Comparison of ENCODE assay signal across 13 mouse cellular contexts in the genomic region with DNA sequence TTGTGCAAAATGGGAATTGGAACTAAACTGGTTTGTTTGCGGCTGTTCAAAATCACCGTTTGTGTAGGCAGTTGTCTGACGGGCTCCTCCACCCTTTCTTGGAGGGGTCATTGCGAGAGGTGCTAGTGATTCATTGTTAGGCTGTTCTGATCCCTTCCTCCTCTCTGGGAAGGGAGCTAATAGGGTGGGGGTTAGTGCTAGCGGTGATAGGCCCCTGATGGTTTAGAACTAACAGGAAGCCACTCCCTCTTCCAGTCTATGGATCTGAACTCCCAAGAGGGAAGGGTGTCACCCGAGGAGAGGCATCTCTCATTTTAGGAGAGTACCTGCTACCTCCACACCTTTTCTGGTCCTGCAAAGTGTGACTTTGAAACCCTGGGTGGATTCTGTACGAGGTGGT. TPM values are rescaled to one million over a fixed set of nuclear protein-coding genes. Genes with fewer than 3 reads are reported as not detected.
DNase-seq lines count a peak whose midpoint lies in the region; ATAC-seq lines count a peak whose summit lies in the region.
"Had no signal": no experiment of that assay in that cellular context is flagged by ENCODE, and none has a peak within 500 bp of the region (broad histone marks: within the 10 kb centered on the region; RNA-seq: fewer than 3 reads in every experiment).

No protein-coding gene starts in this region.

- WGBS in limb, embryonic 13.5 days: 25% methylated on average over 7 of the region's 7 CpGs
- WGBS in limb, embryonic 10.5 days: 26% methylated on average over 7 of the region's 7 CpGs
- WGBS in forebrain, embryonic 12.5 days: 40% methylated on average over 7 of the region's 7 CpGs
- WGBS in hindbrain, embryonic 15.5 days: 46% methylated on average over 7 of the region's 7 CpGs
- 35% methylated on average over 7 of the region's 7 CpGs for WGBS in stomach, embryonic 15.5 days

- ATAC-seq in limb, embryonic 13.5 days (ENCODE audit: low FRiP score, low read depth): no peak
- no peak for ATAC-seq in forebrain, embryonic 12.5 days (ENCODE audit: low FRiP score)
- ATAC-seq in hindbrain, embryonic 15.5 days (ENCODE audit: low FRiP score, low read depth): no peak
- ATAC-seq in stomach, embryonic 15.5 days (ENCODE audit: insufficient read depth, low FRiP score, low read depth): no peak
- ATAC-seq in monocyte, adult 5-6 weeks (replicated peaks; ENCODE audit: insufficient number of reproducible peaks, low FRiP score, low TSS enrichment, poor library complexity, severe bottlenecking): no peak
- ATAC-seq: activated CD4-positive, CD25-positive, alpha-beta regulatory T cell, adult 4 months; inflammation-experienced regulatory T-cells, adult 6 months had no signal

- peaks cover 64% of the 10 kb centered on the region for H3K27me3 ChIP-seq in limb, embryonic 13.5 days
- H3K27me3 ChIP-seq in limb, embryonic 10.5 days (ENCODE audit: low read depth, poor library complexity, severe bottlenecking): peaks cover 69% of the 10 kb centered on the region
- peaks cover 51% of the 10 kb centered on the region for H3K27me3 ChIP-seq in forebrain, embryonic 12.5 days
- peaks cover 6% of the 10 kb centered on the region for H3K27me3 ChIP-seq in hindbrain, embryonic 15.5 days
- H3K27me3 ChIP-seq in stomach, embryonic 15.5 days (replicated peaks): peaks cover 26% of the 10 kb centered on the region

- H3K4me1 ChIP-seq in limb, embryonic 13.5 days: peaks cover 35% of the 10 kb centered on the region
- peaks cover 26% of the 10 kb centered on the region for H3K4me1 ChIP-seq in limb, embryonic 10.5 days
- H3K4me1 ChIP-seq in forebrain, embryonic 12.5 days: peaks cover 21% of the 10 kb centered on the region
- H3K4me1 ChIP-seq in hindbrain, embryonic 15.5 days (replicated peaks): peaks cover 17% of the 10 kb centered on the region; the same call in 1 of the 2 replicates
- peaks cover 17% of the 10 kb centered on the region; the same call in 1 of the 2 replicates for H3K4me1 ChIP-seq in stomach, embryonic 15.5 days

- H3K36me3 ChIP-seq in limb, embryonic 13.5 days: no peaks in the 10 kb centered on the region
- no peaks in the 10 kb centered on the region for H3K36me3 ChIP-seq in limb, embryonic 10.5 days
- no peaks in the 10 kb centered on the region for H3K36me3 ChIP-seq in forebrain, embryonic 12.5 days (replicated peaks)
- no peaks in the 10 kb centered on the region for H3K36me3 ChIP-seq in hindbrain, embryonic 15.5 days
- no peaks in the 10 kb centered on the region for H3K36me3 ChIP-seq in stomach, embryonic 15.5 days

- no peak overlapping the region for H3K9ac ChIP-seq in limb, embryonic 13.5 days
- H3K9ac ChIP-seq in forebrain, embryonic 12.5 days: no peak overlapping the region
- no peak overlapping the region for H3K9ac ChIP-seq in hindbrain, embryonic 15.5 days
- H3K9ac ChIP-seq in stomach, embryonic 15.5 days: no peak overlapping the region

- no peaks in the 10 kb centered on the region for H3K9me3 ChIP-seq in limb, embryonic 13.5 days
- H3K9me3 ChIP-seq in limb, embryonic 10.5 days (replicated peaks): no peaks in the 10 kb centered on the region
- H3K9me3 ChIP-seq in forebrain, embryonic 12.5 days: no peaks in the 10 kb centered on the region
- no peaks in the 10 kb centered on the region for H3K9me3 ChIP-seq in hindbrain, embryonic 15.5 days
- no peaks in the 10 kb centered on the region for H3K9me3 ChIP-seq in stomach, embryonic 15.5 days

- H3K4me2 ChIP-seq in limb, embryonic 13.5 days (replicated peaks): peak overlapping the region; percentile 95; the same call in 1 of the 2 replicates
- peak overlapping the region; percentile 94; the same call in 1 of the 2 replicates for H3K4me2 ChIP-seq in forebrain, embryonic 12.5 days
- peak overlapping the region; percentile 82 for H3K4me2 ChIP-seq in hindbrain, embryonic 15.5 days
- peak overlapping the region; percentile 96 for H3K4me2 ChIP-seq in stomach, embryonic 15.5 days

- DNase-seq in limb, embryonic 10.5 days (ENCODE audit: low spot score): no peak
- DNase-seq in adrenal gland, postnatal 10 days: no peak
- DNase-seq: gastrocnemius, postnatal 25 days; lung, adult 18-20 months; thymus, postnatal 36 days had no signal

- H3K27ac ChIP-seq in limb, embryonic 13.5 days: no peak overlapping the region
- no peak overlapping the region for H3K27ac ChIP-seq in limb, embryonic 10.5 days
- no peak overlapping the region for H3K27ac ChIP-seq in forebrain, embryonic 12.5 days
- H3K27ac ChIP-seq in hindbrain, embryonic 15.5 days (replicated peaks): no peak overlapping the region
- H3K27ac ChIP-seq in stomach, embryonic 15.5 days: no peak overlapping the region

- no peak overlapping the region for H3K4me3 ChIP-seq in limb, embryonic 13.5 days
- no peak overlapping the region for H3K4me3 ChIP-seq in limb, embryonic 10.5 days
- 0 out of 2 replicates have a peak overlapping the region, but pooled peaks have one; percentile 61 for H3K4me3 ChIP-seq in forebrain, embryonic 12.5 days (replicated peaks)
- H3K4me3 ChIP-seq in hindbrain, embryonic 15.5 days: peak overlapping the region; percentile 50
- no peak overlapping the region; the same call in 1 of the 2 replicates for H3K4me3 ChIP-seq in stomach, embryonic 15.5 days (replicated peaks)
- H3K4me3 ChIP-seq: erythroblast, embryonic 14.5 days had no signal

RNA-seq across cellular contexts. Expression of gene Nfe2l3, which starts 1.8 kb away (rescaled TPM):
- polyA plus RNA-seq in limb, embryonic 13.5 days (2015; fragmentation: Nextera tagmentation; extraction: Ambion mirVana): 1.6 and 1.9 TPM in 2 replicates
- 0.39 and 0.56 TPM in 2 replicates for polyA plus RNA-seq in limb, embryonic 10.5 days (2016; fragmentation: Nextera tagmentation; extraction: Ambion mirVana)
- 2.2 and 2.3 TPM in 2 replicates for polyA plus RNA-seq in forebrain, embryonic 12.5 days (2016; fragmentation: Nextera tagmentation; extraction: Ambion mirVana)
- 7.4 and 7.5 TPM in 2 replicates for polyA plus RNA-seq in hindbrain, embryonic 15.5 days (2015; fragmentation: Nextera tagmentation; extraction: Ambion mirVana)
- polyA plus RNA-seq in stomach, embryonic 15.5 days (2015; fragmentation: Nextera tagmentation; extraction: Ambion mirVana): 6.8 and 9.4 TPM in 2 replicates
- total RNA-seq in monocyte, adult 5-6 weeks (2017): 0.10 to 0.68 TPM in 2 of 3 replicates, not detected in the other
- total RNA-seq in adrenal gland, postnatal 10 days (2021): 1 to 10 TPM in 1 of 2 experiments, under 1 TPM in 1; 0.75 to 1.1 TPM
- total RNA-seq: gastrocnemius, postnatal 25 days had no signal
- polyA plus RNA-seq: erythroblast, embryonic 14.5 days had no signal

RNA-seq across cellular contexts. Expression of gene Hnrnpa2b1, which starts 35.4 kb away (rescaled TPM):
- polyA plus RNA-seq in limb, embryonic 13.5 days (2015; fragmentation: Nextera tagmentation; extraction: Ambion mirVana): 2,108 and 2,149 TPM in 2 replicates
- polyA plus RNA-seq in limb, embryonic 10.5 days (2016; fragmentation: Nextera tagmentation; extraction: Ambion mirVana): 1,996 and 2,303 TPM in 2 replicates
- 2,862 and 3,130 TPM in 2 replicates for polyA plus RNA-seq in forebrain, embryonic 12.5 days (2016; fragmentation: Nextera tagmentation; extraction: Ambion mirVana)
- 1,277 and 1,313 TPM in 2 replicates for polyA plus RNA-seq in hindbrain, embryonic 15.5 days (2015; fragmentation: Nextera tagmentation; extraction: Ambion mirVana)
- 1,728 and 1,813 TPM in 2 replicates for polyA plus RNA-seq in stomach, embryonic 15.5 days (2015; fragmentation: Nextera tagmentation; extraction: Ambion mirVana)
- total RNA-seq in monocyte, adult 5-6 weeks (2017): 1,501 to 2,313 TPM (median 1,630 TPM) in 3 replicates
- 100 to 1,000 TPM; 559 to 669 TPM for total RNA-seq in adrenal gland, postnatal 10 days (2021)

RNA-seq across cellular contexts. Expression of gene Cbx3, which starts 35.9 kb away (rescaled TPM):
- polyA plus RNA-seq in limb, embryonic 13.5 days (2015; fragmentation: Nextera tagmentation; extraction: Ambion mirVana): 532 and 550 TPM in 2 replicates
- polyA plus RNA-seq in limb, embryonic 10.5 days (2016; fragmentation: Nextera tagmentation; extraction: Ambion mirVana): 639 and 665 TPM in 2 replicates
- 719 and 759 TPM in 2 replicates for polyA plus RNA-seq in forebrain, embryonic 12.5 days (2016; fragmentation: Nextera tagmentation; extraction: Ambion mirVana)
- 335 and 378 TPM in 2 replicates for polyA plus RNA-seq in hindbrain, embryonic 15.5 days (2015; fragmentation: Nextera tagmentation; extraction: Ambion mirVana)
- polyA plus RNA-seq in stomach, embryonic 15.5 days (2015; fragmentation: Nextera tagmentation; extraction: Ambion mirVana): 410 and 426 TPM in 2 replicates
- total RNA-seq in monocyte, adult 5-6 weeks (2017): 92.1 to 154 TPM (median 139 TPM) in 3 replicates
- total RNA-seq in adrenal gland, postnatal 10 days (2021): 100 to 1,000 TPM; 109 to 125 TPM

Comparison
In these comparisons a context has a peak if more than half of its experiments do, and no peak if none do; other contexts are left out.
1. H3K4me3 ChIP-seq: peak in forebrain, embryonic 12.5 days (single experiment) and hindbrain, embryonic 15.5 days (single experiment); none in limb, embryonic 13.5 days (single experiment), limb, embryonic 10.5 days (single experiment) and stomach, embryonic 15.5 days (single experiment).
2. Peak in every context shown above with its lines, with median percentiles within 50 percentile points of each other: H3K4me2 ChIP-seq.